Mouse (Mus musculus): Measurements from ENCODE around the gene Atp1b3. TPM values are rescaled to one million over a fixed set of nuclear protein-coding genes. Genes with fewer than 3 reads are reported as not detected.
"Not testable (repeated sequence)": the region's sequence is repeated elsewhere in the genome, so short reads cannot be mapped to it uniquely, and the experiment has no call there.

Atp1b3 gene
- total RNA-seq, 2 experiments from 2014 or later, result 62.6 to 64.3 TPM

DNA sequence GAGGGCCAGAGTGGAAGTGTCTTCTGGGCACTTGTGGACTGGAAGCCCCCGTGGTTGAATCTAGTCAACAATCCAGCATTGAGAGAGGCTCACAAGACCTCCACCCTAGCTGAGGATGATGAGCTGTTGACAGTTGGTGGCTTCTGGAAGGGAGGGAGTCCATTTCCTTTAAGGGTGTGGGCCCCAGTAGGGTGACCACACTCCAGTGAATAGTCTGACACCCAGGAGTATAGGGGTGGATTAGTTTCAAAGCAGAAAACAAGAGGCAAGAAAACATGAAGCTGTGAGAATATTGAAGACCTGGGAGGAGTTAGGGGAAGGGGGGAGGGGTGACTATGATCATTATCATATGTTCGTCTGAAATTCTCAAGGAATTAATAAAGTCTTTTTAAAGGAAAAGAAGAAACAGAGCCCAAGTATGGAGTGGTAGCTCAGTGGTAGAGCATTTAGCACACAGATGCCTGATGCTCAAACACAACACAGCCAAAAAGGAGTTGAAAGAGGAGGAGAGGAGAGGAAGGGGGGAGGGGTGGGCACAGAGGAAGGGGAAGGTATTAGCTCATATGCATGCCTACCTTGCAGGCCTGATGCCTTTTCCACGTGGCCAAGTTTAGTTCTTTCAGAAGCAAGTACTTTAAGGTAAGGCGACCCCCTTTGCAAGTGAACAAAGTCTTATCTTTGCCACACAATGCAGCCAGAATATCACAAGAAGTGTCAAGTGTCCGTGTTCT lies 5.6 kb upstream of the Atp1b3 start:
- ATAC-seq (replicated peaks; ENCODE audit: low FRiP score, poor library complexity, severe bottlenecking), result no peak

DNA sequence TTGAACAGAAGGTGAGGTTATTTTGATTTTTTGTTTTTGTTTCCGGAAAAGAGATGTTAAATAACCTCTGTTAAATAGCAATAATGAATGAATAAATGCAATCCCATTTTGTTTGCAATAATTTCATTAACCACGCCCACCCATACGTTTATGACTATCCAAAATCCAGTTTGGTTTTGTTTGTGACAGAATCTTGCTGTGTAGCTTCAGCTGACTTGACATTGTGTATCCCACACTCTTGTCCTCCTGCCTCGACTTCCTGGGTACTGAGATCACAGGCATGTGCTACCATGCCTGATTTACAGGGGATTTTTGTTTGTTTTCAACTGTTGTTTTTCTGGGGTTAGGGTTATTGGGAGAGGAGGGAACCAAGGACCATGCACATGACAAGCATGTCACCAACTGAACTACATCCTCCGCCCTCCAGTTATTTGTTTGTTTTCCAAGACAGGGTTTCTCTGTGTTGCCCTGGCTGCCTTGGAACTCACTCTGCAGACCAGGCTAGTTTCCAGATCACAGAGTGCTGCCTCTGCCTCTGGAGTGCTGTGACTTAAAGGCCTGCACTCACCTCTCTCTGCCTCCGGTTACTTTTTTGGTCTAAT lies 1.1 kb upstream of the Atp1b3 start:
- ATAC-seq (replicated peaks; ENCODE audit: low FRiP score, poor library complexity, severe bottlenecking), result no peak

DNA sequence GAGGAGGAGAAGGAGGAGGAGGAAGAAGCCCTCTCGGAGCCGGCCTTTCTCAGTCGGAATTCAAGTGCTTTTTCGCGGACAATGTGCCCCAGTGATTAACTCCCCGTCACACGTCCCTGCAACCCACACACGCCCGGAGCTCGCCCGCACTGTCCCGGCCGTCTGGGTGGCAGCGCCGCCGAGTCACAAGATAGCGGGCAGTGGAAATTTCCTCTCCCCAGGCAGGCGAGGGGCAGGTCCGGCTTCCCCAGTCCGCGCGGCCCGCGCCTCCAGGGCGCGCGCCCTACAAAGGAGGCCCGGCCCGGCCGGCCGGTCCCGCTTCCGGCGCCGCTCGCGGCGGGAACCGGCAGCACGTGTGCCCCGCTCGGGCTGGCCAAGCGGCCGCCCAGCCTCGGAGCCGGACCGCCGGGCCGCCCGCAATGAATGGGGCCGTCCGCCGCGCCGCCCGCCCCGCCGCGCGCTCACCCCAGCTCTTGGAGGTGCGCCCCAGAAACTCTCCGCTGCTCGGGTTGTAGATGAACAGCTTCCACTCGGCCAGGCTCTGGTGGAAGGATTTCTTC lies 581 bp downstream of the Atp1b3 start:
- ATAC-seq (replicated peaks; ENCODE audit: low FRiP score, poor library complexity, severe bottlenecking), result peak; percentile 74

DNA sequence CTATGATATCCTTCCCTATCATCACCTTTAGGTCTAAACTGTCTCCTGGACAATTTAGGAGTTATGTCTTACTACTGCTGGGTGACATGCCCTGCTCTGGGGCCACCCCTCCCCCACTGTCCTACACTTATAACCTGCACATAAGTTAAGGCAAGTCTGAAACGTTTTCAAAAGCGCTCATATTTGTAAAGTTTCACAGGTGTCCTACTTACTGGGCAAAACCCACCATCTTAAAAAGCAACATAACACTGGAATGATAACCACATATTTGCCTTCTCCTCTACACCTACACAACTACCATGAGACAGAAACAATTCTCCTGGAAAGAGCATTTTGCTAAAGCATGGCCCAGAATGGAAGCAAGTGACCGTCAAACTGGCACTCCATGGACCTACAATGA lies 4.2 kb downstream of the Atp1b3 start:
- no peak for ATAC-seq (replicated peaks; ENCODE audit: low FRiP score, poor library complexity, severe bottlenecking)

DNA sequence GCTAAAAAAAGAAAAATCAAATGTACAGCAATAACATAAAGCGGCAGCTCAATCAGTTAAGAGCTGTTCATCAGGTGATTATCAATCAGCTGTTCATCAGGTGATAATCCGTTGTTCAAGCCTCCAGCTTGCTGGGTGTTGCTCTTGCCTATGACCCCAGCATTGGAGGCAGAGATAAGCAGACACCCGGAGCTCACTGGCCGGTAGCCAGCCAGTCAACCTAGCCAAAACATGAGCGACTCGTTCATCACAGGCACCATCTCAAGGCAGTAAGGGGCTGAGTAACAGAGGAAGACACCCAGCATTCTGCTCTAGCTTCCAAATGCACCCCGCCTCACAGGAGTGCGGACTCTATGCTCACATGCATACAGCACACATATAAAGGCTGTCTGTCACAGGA lies 10.4 kb downstream of the Atp1b3 start:
- peak; percentile 95 for ATAC-seq (replicated peaks; ENCODE audit: low FRiP score, poor library complexity, severe bottlenecking)

DNA sequence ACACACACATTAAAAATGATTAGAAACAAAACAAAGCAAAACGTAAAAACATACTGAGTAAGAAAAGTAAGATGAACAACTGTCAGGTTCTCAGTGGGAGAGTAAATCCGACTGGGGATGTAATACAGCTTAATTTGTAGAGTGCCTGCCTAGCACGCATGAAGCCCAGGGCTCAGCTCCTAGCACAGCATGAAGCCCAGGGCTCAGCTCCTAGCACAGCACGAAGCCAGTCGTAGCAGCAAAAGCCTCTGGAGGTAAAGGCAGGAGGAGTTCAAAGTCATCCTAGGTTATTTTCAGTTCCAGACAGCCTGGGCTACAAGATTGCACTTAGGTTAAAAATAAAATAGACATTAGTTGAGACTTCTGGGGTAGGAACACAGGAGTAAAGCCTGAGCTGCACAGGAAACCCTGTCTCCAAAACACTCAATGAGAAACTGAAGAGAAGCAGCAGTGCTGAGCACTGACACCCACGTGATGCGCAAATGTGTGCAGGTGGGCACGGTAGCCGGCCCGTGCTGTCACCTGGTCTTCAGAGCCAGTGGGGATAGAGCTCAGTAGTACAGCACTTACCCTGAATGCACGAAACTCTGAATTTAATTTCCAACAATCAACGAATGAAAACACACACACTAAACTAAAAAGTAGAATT lies 11.0 kb downstream of the Atp1b3 start:
- ATAC-seq (replicated peaks; ENCODE audit: low FRiP score, poor library complexity, severe bottlenecking), result peak; percentile 17; the same call in 1 of the 2 replicates

DNA sequence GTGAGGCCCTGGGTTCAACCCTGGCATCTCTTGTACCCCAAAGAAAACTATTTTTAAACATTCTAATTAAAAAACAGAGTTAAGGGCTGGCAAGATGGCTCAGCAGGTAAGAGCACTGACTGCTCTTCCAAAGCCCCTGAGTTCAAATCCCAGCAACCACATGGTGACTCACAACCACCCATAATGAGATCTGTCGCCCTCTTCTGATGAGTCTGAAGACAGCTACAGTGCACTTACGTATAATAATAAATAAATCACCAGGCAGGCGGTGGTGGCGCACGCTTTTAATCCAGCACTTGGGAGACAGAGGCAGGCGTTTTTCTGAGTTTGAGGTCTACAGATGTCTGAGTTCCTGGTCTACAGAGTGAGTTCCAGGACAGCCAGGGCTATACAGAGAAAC lies 12.5 kb downstream of the Atp1b3 start:
- not testable (repeated sequence) for ATAC-seq (replicated peaks; ENCODE audit: low FRiP score, poor library complexity, severe bottlenecking)

DNA sequence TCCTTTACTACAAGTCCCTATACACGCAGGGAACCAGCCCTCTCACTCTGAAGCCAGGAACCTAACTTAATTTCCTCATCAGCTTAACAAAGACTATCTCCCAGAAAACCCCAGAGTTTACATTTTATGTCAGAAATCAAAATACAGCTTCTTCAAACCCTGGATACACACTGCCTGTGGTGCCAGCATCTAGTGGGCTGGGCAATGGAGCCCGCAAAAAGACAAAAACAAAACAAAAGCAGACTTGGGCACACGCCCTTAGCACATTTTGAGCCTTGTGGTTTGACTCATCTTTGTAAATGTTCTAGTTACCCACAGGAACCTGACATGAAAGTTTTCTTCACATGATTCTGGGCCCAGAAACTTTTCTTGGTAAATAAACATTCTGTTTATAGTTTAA lies 13.8 kb downstream of the Atp1b3 start:
- no peak for ATAC-seq (replicated peaks; ENCODE audit: low FRiP score, poor library complexity, severe bottlenecking)

DNA sequence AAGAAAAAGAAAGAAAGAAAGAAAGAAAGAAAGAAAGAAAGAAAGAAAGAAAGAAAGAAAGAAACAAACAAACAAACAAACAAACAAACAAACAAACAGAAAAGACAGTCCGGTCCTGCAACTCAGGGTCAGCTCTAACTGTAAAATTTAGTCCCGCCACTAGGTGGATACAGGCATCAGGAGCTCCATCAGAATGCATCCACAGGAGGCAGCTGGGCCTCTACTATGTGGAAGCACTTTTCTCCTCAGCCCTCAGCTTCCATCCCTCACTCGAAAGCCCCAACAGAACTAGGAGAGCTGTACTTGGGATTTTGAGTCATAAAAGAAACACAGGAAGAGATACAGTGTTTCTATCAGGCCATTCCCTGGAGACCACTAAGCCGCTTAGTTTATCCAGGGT lies 14.2 kb downstream of the Atp1b3 start:
- ATAC-seq (replicated peaks; ENCODE audit: low FRiP score, poor library complexity, severe bottlenecking), result peak; percentile 80

DNA sequence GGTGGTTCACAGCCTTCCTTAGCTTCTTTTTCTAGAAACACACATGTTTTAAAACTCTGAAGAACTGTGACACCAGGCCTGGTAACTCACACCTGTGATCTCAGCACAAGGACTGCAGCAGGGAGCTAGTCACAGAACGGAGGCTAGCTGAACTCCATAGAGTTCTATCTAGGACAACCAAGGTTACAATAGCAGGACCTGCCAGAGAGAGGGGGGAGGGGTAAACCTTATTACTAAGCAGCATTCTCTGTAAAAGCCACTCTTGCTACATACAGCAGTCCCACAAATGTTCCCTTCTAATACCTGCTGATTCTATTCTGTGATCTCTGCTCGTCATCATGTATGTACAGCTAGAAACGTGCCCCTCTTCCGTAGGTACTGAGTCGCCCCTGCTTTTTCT lies 15.4 kb downstream of the Atp1b3 start:
- ATAC-seq (replicated peaks; ENCODE audit: low FRiP score, poor library complexity, severe bottlenecking), result no peak

DNA sequence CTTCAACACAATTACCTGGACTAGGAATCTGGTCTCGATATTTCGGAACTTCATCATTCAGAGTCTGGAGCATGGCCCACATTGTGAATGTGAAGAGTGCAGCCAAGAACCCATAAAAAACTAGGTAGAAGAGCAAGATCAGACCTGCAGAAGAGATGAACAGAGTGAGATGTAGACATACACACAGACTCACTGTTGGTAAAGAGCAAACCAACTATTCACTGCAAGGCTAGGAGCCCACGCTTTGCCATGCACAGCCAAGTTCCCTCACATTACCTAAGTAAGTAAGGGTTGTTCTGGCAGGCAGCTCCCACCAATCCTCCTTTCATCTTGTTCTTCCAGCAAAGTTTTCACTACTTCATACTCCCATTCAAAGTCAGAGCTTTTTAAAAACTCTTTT lies 18.5 kb downstream of the Atp1b3 start:
- no peak for ATAC-seq (replicated peaks; ENCODE audit: low FRiP score, poor library complexity, severe bottlenecking)

DNA sequence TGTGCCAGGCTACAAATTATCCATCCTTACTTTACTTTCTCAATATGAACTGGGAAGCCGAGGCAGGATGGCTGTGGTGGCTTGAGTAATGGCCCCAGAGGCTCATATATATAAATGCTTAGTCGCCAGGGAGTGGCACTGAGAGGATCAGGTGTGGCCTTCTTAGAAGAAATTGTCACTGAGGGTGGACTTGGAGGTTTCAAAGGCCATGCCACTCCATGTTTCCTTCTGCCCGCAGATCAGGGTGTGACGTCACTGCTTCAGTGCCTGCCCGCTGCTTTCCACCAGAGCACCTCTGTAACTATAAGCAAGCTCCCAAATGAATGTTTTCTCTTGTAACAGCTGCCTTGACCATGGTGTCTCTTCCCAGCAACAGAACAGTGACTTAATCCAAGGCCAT lies 33.1 kb downstream of the Atp1b3 start:
- ATAC-seq (replicated peaks; ENCODE audit: low FRiP score, poor library complexity, severe bottlenecking), result no peak

DNA sequence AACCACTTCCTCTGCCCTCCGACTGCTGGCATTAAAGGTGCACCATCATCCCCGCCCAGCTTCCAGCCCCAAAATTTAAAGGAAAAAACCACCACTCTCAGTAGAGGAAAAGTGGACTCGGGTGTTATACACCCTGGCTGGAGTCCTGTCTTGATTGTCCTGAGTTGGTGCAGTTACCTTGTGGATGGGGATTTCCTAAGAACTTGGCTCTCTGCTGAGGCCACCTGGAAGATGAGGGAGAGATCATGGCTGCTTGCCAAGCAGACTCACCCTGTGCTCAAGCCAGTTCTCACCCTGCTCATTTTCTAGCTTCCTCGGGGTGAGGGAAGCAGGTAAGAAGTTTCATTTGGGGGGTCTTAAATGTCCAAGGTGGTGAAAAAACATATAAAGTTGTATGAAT lies 36.0 kb downstream of the Atp1b3 start:
- ATAC-seq (replicated peaks; ENCODE audit: low FRiP score, poor library complexity, severe bottlenecking), result no peak

DNA sequence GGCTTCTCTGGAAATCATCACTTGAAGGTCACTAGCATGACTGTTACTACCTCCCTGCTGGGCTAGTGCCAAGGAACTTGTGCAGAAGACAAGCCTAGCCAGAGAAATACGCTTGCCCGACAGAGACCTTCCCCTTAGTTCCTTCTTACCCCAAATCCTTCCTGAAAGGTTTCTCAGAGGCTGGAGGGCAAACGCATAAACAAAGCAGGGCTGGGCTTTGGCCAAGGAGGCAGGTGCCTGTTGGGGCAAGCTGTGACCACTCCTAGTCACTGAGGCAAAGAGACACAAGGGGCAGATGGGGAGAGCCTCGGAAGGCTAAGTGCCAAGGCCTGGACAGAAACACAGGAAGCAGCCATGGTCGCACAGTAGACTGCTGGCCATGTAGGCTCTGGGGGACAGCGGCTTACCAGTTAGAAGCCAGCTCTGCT lies 37.7 kb downstream of the Atp1b3 start:
- ATAC-seq (replicated peaks; ENCODE audit: low FRiP score, poor library complexity, severe bottlenecking), result no peak

DNA sequence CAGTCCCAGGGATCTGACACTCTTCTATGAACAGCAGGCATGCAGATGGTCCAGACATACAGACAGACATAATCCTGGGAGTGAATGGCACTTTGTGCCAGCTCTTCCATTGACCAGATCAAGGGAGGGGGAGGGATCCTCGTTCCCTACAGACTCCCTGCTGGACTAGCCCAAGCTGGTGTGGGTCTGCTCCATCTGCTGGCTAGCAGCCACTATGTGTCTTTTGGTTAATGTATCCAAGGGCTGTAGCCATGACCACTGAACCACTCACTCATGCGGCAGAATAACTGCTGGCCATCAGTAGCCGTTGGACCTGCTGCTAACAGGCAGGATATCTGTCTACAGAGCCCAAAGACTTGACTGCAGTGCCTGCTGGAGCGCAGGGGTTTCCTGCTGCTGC lies 39.7 kb downstream of the Atp1b3 start:
- ATAC-seq (replicated peaks; ENCODE audit: low FRiP score, poor library complexity, severe bottlenecking), result peak; percentile 26; the same call in 1 of the 2 replicates

DNA sequence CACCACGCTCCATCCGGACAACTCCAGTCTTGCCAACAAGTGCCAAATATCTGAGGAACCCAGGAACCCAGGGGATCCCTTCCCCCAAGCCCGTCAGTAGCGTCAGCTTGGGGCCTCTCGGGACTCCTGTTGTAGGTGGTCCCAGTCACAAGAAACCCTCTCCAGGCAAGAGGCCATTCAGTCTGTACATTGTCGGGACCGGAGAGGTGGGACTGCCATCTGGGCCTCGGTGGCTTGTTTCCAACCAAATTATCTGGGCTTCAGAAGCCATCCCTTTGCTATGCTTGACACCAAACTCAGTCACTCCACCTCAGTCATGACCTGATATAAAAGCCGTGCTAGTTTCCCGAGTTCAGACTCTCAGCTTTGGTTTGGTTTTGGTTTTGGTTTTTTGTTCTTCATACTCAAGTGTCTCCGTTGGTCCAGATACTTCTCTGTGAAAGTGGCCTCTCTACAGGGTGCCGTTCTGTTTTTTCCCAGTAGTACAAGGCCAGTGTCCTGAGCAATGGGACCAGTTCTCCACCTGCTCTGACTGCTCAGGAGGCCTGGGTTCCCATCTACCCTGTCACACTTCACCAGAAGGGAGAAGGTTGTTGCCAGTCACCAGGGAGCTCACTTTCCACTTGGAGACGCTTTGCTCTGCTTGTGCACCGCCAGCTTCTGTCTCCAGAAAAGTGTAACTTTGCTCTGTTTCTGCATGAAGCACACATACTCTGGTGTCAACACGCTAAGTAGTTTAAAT lies 41.7 kb downstream of the Atp1b3 start:
- ATAC-seq (replicated peaks; ENCODE audit: low FRiP score, poor library complexity, severe bottlenecking), result 0 out of 2 replicates have a peak, but pooled peaks have one; percentile 7

DNA sequence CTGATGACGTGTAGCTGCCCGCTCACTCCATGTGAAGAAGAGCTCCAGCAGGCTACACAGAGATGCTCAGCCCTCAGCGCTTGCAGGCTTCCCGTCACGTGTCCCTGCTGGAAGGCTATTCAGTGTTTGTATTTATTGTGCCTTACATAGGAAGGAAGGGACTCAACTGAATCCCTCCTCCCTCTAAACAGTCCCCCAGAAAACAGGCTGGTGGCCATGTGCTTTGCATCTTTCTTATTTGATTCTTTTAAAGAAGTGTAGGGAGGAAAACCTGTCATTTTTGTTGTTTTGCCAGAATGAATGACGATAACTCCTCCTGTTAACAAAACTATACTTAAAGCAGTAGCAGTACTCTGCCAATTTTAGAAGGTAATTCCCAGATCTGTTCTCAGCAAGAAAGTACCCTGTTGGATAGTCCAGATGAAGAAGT lies 43.7 kb downstream of the Atp1b3 start:
- no peak for ATAC-seq (replicated peaks; ENCODE audit: low FRiP score, poor library complexity, severe bottlenecking)

DNA sequence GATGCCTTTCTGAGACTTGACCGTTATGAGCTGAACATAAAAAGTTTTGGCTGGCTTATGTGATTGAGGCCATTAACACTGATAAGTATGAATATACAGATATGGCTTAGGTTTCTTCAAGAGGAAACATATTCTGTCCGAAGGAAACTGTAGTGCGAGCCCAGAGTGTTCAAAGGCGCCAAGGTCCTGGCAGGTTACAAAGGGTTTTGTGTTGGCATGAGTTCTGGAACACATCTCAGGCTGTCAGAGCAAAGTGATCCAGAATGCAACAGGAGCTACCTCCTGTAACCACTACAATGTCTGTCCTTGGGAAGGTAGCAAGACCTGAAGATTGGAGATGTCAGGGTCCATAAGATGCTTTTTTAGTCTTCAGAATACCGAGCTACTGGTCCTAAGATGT lies 44.9 kb downstream of the Atp1b3 start:
- no peak for ATAC-seq (replicated peaks; ENCODE audit: low FRiP score, poor library complexity, severe bottlenecking)

DNA sequence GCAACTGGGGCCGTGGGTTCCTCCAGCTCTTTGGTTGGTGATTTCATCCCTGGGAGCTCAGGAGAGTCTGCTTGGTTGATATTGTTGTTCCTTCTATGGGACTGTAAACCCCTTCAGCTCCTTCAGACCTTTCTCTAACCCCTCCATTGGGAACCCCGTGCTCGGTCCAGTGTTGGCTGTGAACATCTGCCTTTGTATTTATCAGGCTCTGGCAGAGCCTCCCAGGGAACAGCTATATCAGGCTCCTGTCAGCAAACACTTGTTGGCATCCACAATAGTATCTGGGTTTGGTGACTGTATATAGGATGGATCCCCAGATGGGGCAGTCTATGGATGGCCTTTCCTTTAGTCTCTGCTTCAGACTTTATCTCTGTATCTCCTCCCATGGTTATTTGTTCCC lies 52.2 kb downstream of the Atp1b3 start:
- no peak for ATAC-seq (replicated peaks; ENCODE audit: low FRiP score, poor library complexity, severe bottlenecking)

DNA sequence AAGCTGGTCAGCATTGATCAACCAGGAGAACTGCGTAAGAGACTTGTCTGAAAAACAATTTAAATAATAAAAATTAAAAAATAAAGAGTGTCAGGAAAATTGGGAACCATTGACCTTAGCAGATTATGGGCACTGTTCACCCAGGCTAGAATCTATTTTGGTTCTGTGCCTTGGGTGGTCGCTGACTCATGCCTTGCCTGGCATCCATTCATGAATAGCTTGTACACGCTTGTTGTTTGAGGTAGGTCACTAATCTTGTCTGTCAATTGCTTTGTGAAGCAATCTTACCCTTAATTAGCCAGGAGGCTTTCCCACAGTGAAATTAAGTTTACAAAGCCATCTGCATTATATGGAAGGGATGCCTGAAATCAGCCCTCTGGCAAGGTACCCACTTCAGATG lies 55.4 kb downstream of the Atp1b3 start:
- ATAC-seq (replicated peaks; ENCODE audit: low FRiP score, poor library complexity, severe bottlenecking), result no peak

Data from erythroblast, adult 5-6 weeks (primary cell).